Mouse (Mus musculus) adrenal gland, postnatal 10 days (tissue): ENCODE data around the gene Loxl3. TPM values are rescaled to one million over a fixed set of nuclear protein-coding genes. Genes with fewer than 3 reads are reported as not detected.

Experiments
- DNase-seq: peaks from one replicate; pipeline ENCODE4 v3.0.0; 2021; ENCODE audit warnings: mixed read lengths
- microRNA-seq: library from miRNA; unstranded; fragments of <30 nt; microRNA quantifications from one replicate; pipeline ENCODE4 v1.2.0, GENCODE M21; 2021
- total RNA-seq, 2 experiments: library from RNA; stranded (reverse); gene quantifications; 2 replicates each; pipeline ENCODE4 v1.2.3; 2021

The Loxl3 gene
- total RNA-seq, 2 experiments from 2014 or later: 4.8 to 6.0 TPM

- DNase-seq: peak; percentile 62
These were observed 52.4 kb downstream of the Loxl3 start, which contains the start of gene Lbx2 for GRCm38 (mm10) chr6:83086121-83087035. Lbx2 (plus strand) TSS chr6:83086367.

- peak; percentile 69 for DNase-seq
These were observed 53.4 kb downstream of the Loxl3 start for GRCm38 (mm10) chr6:83087205-83087925.

GRCm38 (mm10) chr6:83087926-83088260, 53.9 kb downstream of the Loxl3 start:
- DNase-seq: no peak

GRCm38 (mm10) chr6:83092416-83093127, 58.6 kb downstream of the Loxl3 start:
- DNase-seq: peak; percentile 62

- DNase-seq: no peak
These were observed 62.0 kb downstream of the Loxl3 start for GRCm38 (mm10) chr6:83095968-83096367.

GRCm38 (mm10) chr6:83098411-83098810, 64.4 kb downstream of the Loxl3 start:
- peak; percentile 74 for DNase-seq

GRCm38 (mm10) chr6:83101316-83101687, 67.3 kb downstream of the Loxl3 start, which contains the start of the genes Ccdc142 and Gm42688:
Ccdc142 (plus strand) TSS chr6:83101601.
Gm42688 (plus strand) TSS chr6:83101617.
- DNase-seq: peak; percentile 92

GRCm38 (mm10) chr6:83101688-83102556, 67.9 kb downstream of the Loxl3 start:
- peak; percentile 80 for DNase-seq

Small RNA genes within 50 kb of the gene (microRNA-seq; reads per million reads assigned to microRNA genes)
- gene Mir3470a (not detected), gene Mir7040 (not detected)

Other genes starting within 250 kb of the Loxl3 start
- 1 to 10 TPM; 1.0 to 2.8 TPM for gene Sema4f, start 94.4 kb upstream of the Loxl3 start, total RNA-seq
- under 1 TPM; 0.36 to 0.39 TPM for gene M1ap, start 87.3 kb upstream of the Loxl3 start, total RNA-seq
- 10 to 100 TPM in 1 of 2 experiments, 1 to 10 TPM in 1; 9.8 to 11.2 TPM for gene Dok1, start 702 bp upstream of the Loxl3 start, total RNA-seq
- 100 to 1,000 TPM; 143 to 149 TPM for gene Aup1, start 20.3 kb downstream of the Loxl3 start, total RNA-seq
- 10 to 100 TPM; 53.4 to 60.5 TPM for gene Htra2, start 21.1 kb downstream of the Loxl3 start, total RNA-seq
- 1 to 10 TPM; 3.7 TPM for gene Dqx1, start 23.7 kb downstream of the Loxl3 start, total RNA-seq
- 10 to 100 TPM; 11.9 to 14.3 TPM for gene Tlx2, start 36.1 kb downstream of the Loxl3 start, total RNA-seq
- gene Pcgf1, start 43.7 kb downstream of the Loxl3 start, total RNA-seq: 10 to 100 TPM; 26.4 to 34.2 TPM
- 1 to 10 TPM; 5.8 to 8.7 TPM for gene Lbx2, start 52.2 kb downstream of the Loxl3 start, total RNA-seq
- gene Ccdc142, start 67.4 kb downstream of the Loxl3 start, total RNA-seq: 1 to 10 TPM; 2.4 to 7.9 TPM
- gene Gm42688, start 67.4 kb downstream of the Loxl3 start, total RNA-seq: 1 to 10 TPM; 2.9 to 6.5 TPM
- gene Mrpl53, start 74.9 kb downstream of the Loxl3 start, total RNA-seq: 100 to 1,000 TPM; 109 to 115 TPM
- 10 to 100 TPM; 42.7 to 48.9 TPM for gene Mogs, start 81.3 kb downstream of the Loxl3 start, total RNA-seq
- gene Wbp1, start 87.4 kb downstream of the Loxl3 start, total RNA-seq: 10 to 100 TPM; 61.1 to 82.1 TPM
- gene Ino80b, start 91.3 kb downstream of the Loxl3 start, total RNA-seq: 10 to 100 TPM; 20.7 to 25.7 TPM
- 10 to 100 TPM; 10.9 to 19.8 TPM for gene Rtkn, start 101.3 kb downstream of the Loxl3 start, total RNA-seq
- gene Wdr54, start 122.2 kb downstream of the Loxl3 start, total RNA-seq: 1 to 10 TPM; 2.0 to 2.2 TPM
- under 1 TPM; 0.24 to 0.39 TPM for gene 1700003E16Rik, start 122.2 kb downstream of the Loxl3 start, total RNA-seq
- gene Dctn1, start 131.7 kb downstream of the Loxl3 start, total RNA-seq: 100 to 1,000 TPM; 101 to 119 TPM
- under 1 TPM; 0.12 to 0.15 TPM for gene Slc4a5, start 185.7 kb downstream of the Loxl3 start, total RNA-seq